Mouse (Mus musculus) kidney, embryonic 16.5 days (tissue): ENCODE measurements around the gene Spindoc. TPM values are rescaled to one million over a fixed set of nuclear protein-coding genes. Genes with fewer than 3 reads are reported as not detected.
A peak's percentile ranks its signal among the peaks of the same experiment; 100 is the strongest.

Experiments used
- microRNA-seq: library from miRNA; unstranded; fragments of <30 nt; microRNA quantifications from one replicate; pipeline ENCODE4, GENCODE M21; 2016
- polyA plus RNA-seq: library from polyadenylated mRNA; unstranded; fragments of >200 nt; fragmentation: Nextera tagmentation; extraction: Ambion mirVana; gene quantifications from 2 replicates; pipeline ENCODE4 v1.2.1, GENCODE M21; 2015

Spindoc gene
- polyA plus RNA-seq, 1 experiment from 2014 or later = 33.2 TPM

Small RNAs within 50 kb of the gene (microRNA-seq; reads per million reads assigned to microRNA genes)
- gene Mir6991 = 1.7 reads per million, percentile 5 among the genes with 10 or more reads in this experiment

Other genes starting within 250 kb of the Spindoc start
- 231 and 241 TPM in 2 replicates for gene Otub1, start 176.7 kb downstream of the Spindoc start, polyA plus RNA-seq
- 1,116 and 1,175 TPM in 2 replicates for gene Cox8a, start 165.4 kb downstream of the Spindoc start, polyA plus RNA-seq
- gene Naa40, start 141.8 kb downstream of the Spindoc start, polyA plus RNA-seq = 81.4 and 88.0 TPM in 2 replicates
- 8.7 and 10.8 TPM in 2 replicates for gene Rcor2, start 115.7 kb downstream of the Spindoc start, polyA plus RNA-seq
- 40.6 and 44.9 TPM in 2 replicates for gene Mark2, start 41.1 kb downstream of the Spindoc start, polyA plus RNA-seq
- gene 2700081O15Rik, start 34.6 kb upstream of the Spindoc start, polyA plus RNA-seq = 4.8 and 5.4 TPM in 2 replicates
- 169 and 172 TPM in 2 replicates for gene Rtn3, start 100.3 kb upstream of the Spindoc start, polyA plus RNA-seq
- gene Atl3, start 111.0 kb upstream of the Spindoc start, polyA plus RNA-seq = 13.1 and 13.2 TPM in 2 replicates
- gene Pla2g16, start 174.5 kb upstream of the Spindoc start, polyA plus RNA-seq = 10.5 and 10.8 TPM in 2 replicates
- gene Lgals12, start 224.2 kb upstream of the Spindoc start, polyA plus RNA-seq = 1.6 and 2.3 TPM in 2 replicates
- 0.41 TPM in 1 of 2 replicates, not detected in the other for gene Hrasls5, start 229.5 kb upstream of the Spindoc start, polyA plus RNA-seq